Mouse (Mus musculus) testis, adult 2 months (tissue): ENCODE results near the gene Dctpp1.
A peak's percentile ranks its signal among the peaks of the same experiment; 100 is the strongest.

ENCODE experiments used
- CTCF ChIP-seq: fragments of 200-500 bp; IDR thresholded peaks from 2 replicates; pipeline ENCODE4 v1.5.1; 2012; ENCODE audit warnings: low read depth, mild to moderate bottlenecking, inconsistent platforms, low read length, moderate library complexity; ENCODE audit not compliant: control insufficient read depth, insufficient read depth, insufficient replicate concordance
- POLR2A ChIP-seq: fragments of 200-500 bp; IDR thresholded peaks from 2 replicates; pipeline ENCODE4 v1.6.1; 2012; ENCODE audit warnings: low read depth, mild to moderate bottlenecking, inconsistent platforms, low read length, moderate library complexity; ENCODE audit not compliant: control insufficient read depth

DNA sequence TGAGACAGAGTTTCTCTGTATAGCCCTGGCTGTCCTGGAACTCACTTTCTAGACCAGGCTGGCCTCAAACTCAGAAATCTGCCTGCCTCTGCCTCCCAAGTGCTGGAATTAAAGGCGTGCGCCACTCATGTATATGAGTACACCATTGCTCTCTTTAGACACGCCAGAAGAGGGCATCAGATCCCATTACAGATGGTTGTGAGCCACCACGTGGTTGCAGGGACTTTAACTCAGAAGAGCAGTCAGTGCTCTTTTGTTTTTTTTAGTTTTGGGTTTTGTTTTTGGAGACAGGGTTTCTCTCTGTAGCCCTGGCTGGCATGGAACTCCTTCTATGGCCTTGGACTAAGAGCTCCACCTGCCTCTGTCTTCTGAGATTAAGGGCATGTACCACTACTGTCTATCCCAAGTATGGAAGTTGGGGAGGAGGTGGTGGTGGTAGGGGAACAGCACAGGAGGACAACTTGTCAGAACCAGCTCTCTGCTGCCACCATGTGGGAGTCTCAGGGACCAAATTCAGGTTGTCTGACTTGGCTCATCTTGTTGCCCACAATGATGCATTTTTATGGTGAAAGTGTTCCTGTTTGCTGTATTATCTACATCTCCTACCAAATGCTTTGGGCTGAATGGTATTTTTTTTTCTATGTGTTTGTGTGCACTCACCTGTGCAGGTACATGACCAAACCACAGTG lies 31.8 kb downstream of the Dctpp1 start:
- no peak for TF ChIP-seq POLR2A
- TF ChIP-seq CTCF: peak; percentile 64; the same call in 1 of the 2 replicates
